Mouse (Mus musculus): ENCODE data around the gene Gimap8. TPM values are rescaled to one million over a fixed set of nuclear protein-coding genes. Genes with fewer than 3 reads are reported as not detected.

The Gimap8 gene
- total RNA-seq, 2 experiments from 2014 or later: 0.74 to 0.95 TPM

- intact Hi-C loops (cut with DNase I): no loop called here
These were observed 11.9 kb upstream of the Gimap8 start for GRCm38 (mm10) chr6:48635105-48635504.

GRCm38 (mm10) chr6:48636515-48636914 is 10.5 kb upstream of the Gimap8 start:
- no peak for DNase-seq (ENCODE audit: low spot score in 2 of 2)
- intact Hi-C loops (cut with DNase I): no loop called here

More at GRCm38 (mm10) chr6:48635105-48635504, 11.9 kb upstream of the Gimap8 start:
- no peak for DNase-seq (ENCODE audit: low spot score in 2 of 2)

GRCm38 (mm10) chr6:48637811-48638500 is 9.1 kb upstream of the Gimap8 start:
- DNase-seq (ENCODE audit: low spot score in 2 of 2): no peak
- intact Hi-C loops (cut with DNase I): no loop called here

- DNase-seq (ENCODE audit: low spot score in 2 of 2): no peak
- intact Hi-C loops (cut with DNase I): no loop called here
These were observed 8.5 kb upstream of the Gimap8 start for GRCm38 (mm10) chr6:48638553-48638952.

GRCm38 (mm10) chr6:48641391-48641790 is 5.6 kb upstream of the Gimap8 start:
- intact Hi-C loops (cut with DNase I): loop anchor here (2.0 to 5.0 kb wide), 2 partner anchors 59 to 467 kb away; no protein-coding TSS in a partner anchor
- DNase-seq (ENCODE audit: low spot score in 2 of 2): no peak

GRCm38 (mm10) chr6:48642764-48643292 is 4.2 kb upstream of the Gimap8 start:
- intact Hi-C loops (cut with DNase I): loop anchor here (5.0 kb wide), 1 partner anchor 61 kb away; no protein-coding TSS in a partner anchor
- no peak for DNase-seq (ENCODE audit: low spot score in 2 of 2)

GRCm38 (mm10) chr6:48645660-48646308 is 1.2 kb upstream of the Gimap8 start:
- intact Hi-C loops (cut with DNase I): loop anchor here (1.0 to 5.0 kb wide), 3 partner anchors 107 to 312 kb away; no protein-coding TSS in a partner anchor
- peak; percentile 54 to 59 for DNase-seq (ENCODE audit: low spot score in 2 of 2)

GRCm38 (mm10) chr6:48646309-48646690 is 734 bp upstream of the Gimap8 start:
- intact Hi-C loops (cut with DNase I): loop anchor here (5.0 kb wide), 1 partner anchor 311 kb away; no protein-coding TSS in a partner anchor
- DNase-seq (ENCODE audit: low spot score in 2 of 2): no peak

GRCm38 (mm10) chr6:48647611-48648010 is 577 bp downstream of the Gimap8 start:
- intact Hi-C loops (cut with DNase I): loop anchor here (5.0 kb wide), 1 partner anchor 310 kb away; no protein-coding TSS in a partner anchor
- no peak for DNase-seq (ENCODE audit: low spot score in 2 of 2)

- intact Hi-C loops (cut with DNase I): loop anchor here (5.0 kb wide), 1 partner anchor 309 kb away; no protein-coding TSS in a partner anchor
- DNase-seq (ENCODE audit: low spot score in 2 of 2): no peak
These were observed 1.7 kb downstream of the Gimap8 start for GRCm38 (mm10) chr6:48648779-48649178.

GRCm38 (mm10) chr6:48650041-48650440 is 3.0 kb downstream of the Gimap8 start:
- intact Hi-C loops (cut with DNase I): no loop called here
- DNase-seq (ENCODE audit: low spot score in 2 of 2): no peak

- intact Hi-C loops (cut with DNase I): no loop called here
These were observed 11.7 kb downstream of the Gimap8 start for GRCm38 (mm10) chr6:48658721-48659120.

GRCm38 (mm10) chr6:48664750-48665149 is 17.7 kb downstream of the Gimap8 start:
- intact Hi-C loops (cut with DNase I): no loop called here
- no peak for DNase-seq (ENCODE audit: low spot score in 2 of 2)

More at GRCm38 (mm10) chr6:48658721-48659120, 11.7 kb downstream of the Gimap8 start:
- DNase-seq (ENCODE audit: low spot score in 2 of 2): no peak

GRCm38 (mm10) chr6:48665471-48665870 is 18.4 kb downstream of the Gimap8 start:
- intact Hi-C loops (cut with DNase I): no loop called here
- DNase-seq (ENCODE audit: low spot score in 2 of 2): no peak

GRCm38 (mm10) chr6:48666159-48666586 is 19.1 kb downstream of the Gimap8 start:
- intact Hi-C loops (cut with DNase I): no loop called here

GRCm38 (mm10) chr6:48668022-48668421 is 21.0 kb downstream of the Gimap8 start:
- intact Hi-C loops (cut with DNase I): no loop called here
- DNase-seq (ENCODE audit: low spot score in 2 of 2): no peak

More at GRCm38 (mm10) chr6:48666159-48666586, 19.1 kb downstream of the Gimap8 start:
- no peak for DNase-seq (ENCODE audit: low spot score in 2 of 2)

GRCm38 (mm10) chr6:48669446-48669969 is 22.5 kb downstream of the Gimap8 start:
- intact Hi-C loops (cut with DNase I): no loop called here
- DNase-seq (ENCODE audit: low spot score in 2 of 2): no peak

- intact Hi-C loops (cut with DNase I): no loop called here
- DNase-seq (ENCODE audit: low spot score in 2 of 2): no peak
These were observed 27.4 kb downstream of the Gimap8 start for GRCm38 (mm10) chr6:48674291-48675058.

- no peak for DNase-seq (ENCODE audit: low spot score in 2 of 2)
- intact Hi-C loops (cut with DNase I): no loop called here
These were observed 28.4 kb downstream of the Gimap8 start for GRCm38 (mm10) chr6:48675400-48675930.
